ENCODE assay signal across 8 mouse cellular contexts in genomic region chr13:47288449-47288848, GRCm38 (mm10).
A peak's percentile ranks its signal among the peaks of the same experiment; 100 is the strongest.
DNase-seq lines count a peak whose midpoint lies in the region; ATAC-seq lines count a peak whose summit lies in the region.

No protein-coding gene starts in this region.

- H3K36me3 ChIP-seq in forebrain, embryonic 14.5 days (ENCODE audit: control insufficient read depth, insufficient read depth, low read length), result no peaks in the 10 kb centered on the region
- no peaks in the 10 kb centered on the region for H3K36me3 ChIP-seq in hindbrain, embryonic 11.5 days (ENCODE audit: control insufficient read depth, insufficient read depth, low read length)

- no peak overlapping the region for H3K4me3 ChIP-seq in forebrain, embryonic 14.5 days (ENCODE audit: low read depth, low read length)
- H3K4me3 ChIP-seq in hindbrain, embryonic 11.5 days (ENCODE audit: low read depth, low read length), result no peak overlapping the region

- H3K4me1 ChIP-seq in forebrain, embryonic 14.5 days (ENCODE audit: control insufficient read depth, insufficient read depth, low read length), result no peaks in the 10 kb centered on the region
- no peaks in the 10 kb centered on the region for H3K4me1 ChIP-seq in hindbrain, embryonic 11.5 days (replicated peaks; ENCODE audit: control insufficient read depth, insufficient read depth, low read length)

- no peak overlapping the region for H3K27ac ChIP-seq in forebrain, embryonic 14.5 days (ENCODE audit: low read depth, low read length)
- H3K27ac ChIP-seq in hindbrain, embryonic 11.5 days (ENCODE audit: low read depth, low read length), result no peak overlapping the region

- H3K4me2 ChIP-seq in forebrain, embryonic 14.5 days (ENCODE audit: low read length), result no peak overlapping the region
- H3K4me2 ChIP-seq in hindbrain, embryonic 11.5 days (replicated peaks; ENCODE audit: low read depth, low read length), result no peak overlapping the region

- ATAC-seq in cerebellum, adult (ENCODE audit: insufficient number of reproducible peaks, low FRiP score, low TSS enrichment), result peak; percentile 71
- peak; percentile 92 for ATAC-seq in forebrain, embryonic 14.5 days
- peak; percentile 61; the same call in 1 of the 2 replicates for ATAC-seq in hindbrain, embryonic 11.5 days (ENCODE audit: low FRiP score)

- no peaks in the 10 kb centered on the region for H3K27me3 ChIP-seq in forebrain, embryonic 14.5 days (replicated peaks; ENCODE audit: control insufficient read depth, insufficient read depth, low read length)
- no peaks in the 10 kb centered on the region for H3K27me3 ChIP-seq in hindbrain, embryonic 11.5 days (ENCODE audit: control insufficient read depth, insufficient read depth, low read length)

- 37% methylated on average over 4 of the region's 4 CpGs for WGBS in forebrain, embryonic 14.5 days
- 41% methylated on average over 4 of the region's 4 CpGs for WGBS in hindbrain, embryonic 11.5 days

- peak; percentile 76 for DNase-seq in NIH3T3 (ENCODE audit: low read depth)
- DNase-seq in forebrain, embryonic 14.5 days (ENCODE audit: low spot score), result peak; percentile 92
- peak; percentile 90 for DNase-seq in hindbrain, embryonic 11.5 days (ENCODE audit: low spot score)
- peak; percentile 64 for DNase-seq in layer of hippocampus, adult 9-11 months
- peak; percentile 85 for DNase-seq in lung, postnatal 14 days
- peak; percentile 82 to 90 for DNase-seq in right cerebral cortex, adult 2 months (ENCODE audit: low spot score in 2 of 2)
- DNase-seq in yolk sac, embryonic 10.5 days (ENCODE audit: low spot score), result peak; percentile 71

- no peak overlapping the region for H3K9ac ChIP-seq in forebrain, embryonic 14.5 days (ENCODE audit: low read length)
- no peak overlapping the region for H3K9ac ChIP-seq in hindbrain, embryonic 11.5 days (ENCODE audit: low read depth, low read length)

- H3K9me3 ChIP-seq in forebrain, embryonic 14.5 days (replicated peaks; ENCODE audit: control insufficient read depth, low read length), result no peaks in the 10 kb centered on the region
- H3K9me3 ChIP-seq in hindbrain, embryonic 11.5 days (ENCODE audit: control insufficient read depth, low read length), result no peaks in the 10 kb centered on the region
